Mouse (Mus musculus) kidney, postnatal 14 days (tissue): ENCODE measurements at regions not wholly inside any gene's neighbourhood (a gene's known extent, or its start where the extent isn't known, plus 50 kb on each side); places are given as distances from the start of the nearest gene placed in this dataset.
"Not testable (repeated sequence)": the region's sequence is repeated elsewhere in the genome, so short reads cannot be mapped to it uniquely, and the experiment has no call there.

Experiments
- DNase-seq: peaks from one replicate; pipeline ENCODE4 v3.0.0; 2022; ENCODE audit warnings: mixed read lengths

DNA sequence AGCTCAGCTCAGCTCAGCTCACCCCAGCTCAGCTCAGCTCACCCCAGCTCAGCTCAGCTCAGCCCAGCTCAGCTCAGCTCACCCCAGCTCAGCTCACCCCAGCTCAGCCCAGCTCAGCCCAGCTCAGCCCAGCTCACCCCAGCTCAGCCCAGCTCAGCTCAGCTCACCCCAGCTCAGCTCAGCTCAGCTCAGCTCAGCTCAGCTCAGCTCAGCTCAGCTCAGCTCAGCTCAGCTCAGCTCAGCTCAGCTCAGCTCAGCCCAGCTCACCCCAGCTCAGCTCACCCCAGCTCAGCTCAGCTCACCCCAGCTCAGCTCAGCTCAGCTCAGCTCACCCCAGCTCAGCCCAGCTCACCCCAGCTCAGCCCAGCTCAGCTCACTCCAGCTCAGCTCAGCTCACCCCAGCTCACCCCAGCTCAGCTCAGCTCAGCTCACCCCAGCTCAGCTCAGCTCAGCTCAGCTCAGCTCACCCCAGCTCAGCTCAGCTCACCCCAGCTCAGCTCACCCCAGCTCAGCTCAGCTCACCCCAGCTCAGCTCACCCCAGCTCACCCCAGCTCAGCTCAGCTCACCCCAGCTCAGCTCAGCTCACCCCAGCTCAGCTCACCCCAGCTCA is 64.6 kb upstream of the Adam6b start:
- DNase-seq: not testable (repeated sequence)

DNA sequence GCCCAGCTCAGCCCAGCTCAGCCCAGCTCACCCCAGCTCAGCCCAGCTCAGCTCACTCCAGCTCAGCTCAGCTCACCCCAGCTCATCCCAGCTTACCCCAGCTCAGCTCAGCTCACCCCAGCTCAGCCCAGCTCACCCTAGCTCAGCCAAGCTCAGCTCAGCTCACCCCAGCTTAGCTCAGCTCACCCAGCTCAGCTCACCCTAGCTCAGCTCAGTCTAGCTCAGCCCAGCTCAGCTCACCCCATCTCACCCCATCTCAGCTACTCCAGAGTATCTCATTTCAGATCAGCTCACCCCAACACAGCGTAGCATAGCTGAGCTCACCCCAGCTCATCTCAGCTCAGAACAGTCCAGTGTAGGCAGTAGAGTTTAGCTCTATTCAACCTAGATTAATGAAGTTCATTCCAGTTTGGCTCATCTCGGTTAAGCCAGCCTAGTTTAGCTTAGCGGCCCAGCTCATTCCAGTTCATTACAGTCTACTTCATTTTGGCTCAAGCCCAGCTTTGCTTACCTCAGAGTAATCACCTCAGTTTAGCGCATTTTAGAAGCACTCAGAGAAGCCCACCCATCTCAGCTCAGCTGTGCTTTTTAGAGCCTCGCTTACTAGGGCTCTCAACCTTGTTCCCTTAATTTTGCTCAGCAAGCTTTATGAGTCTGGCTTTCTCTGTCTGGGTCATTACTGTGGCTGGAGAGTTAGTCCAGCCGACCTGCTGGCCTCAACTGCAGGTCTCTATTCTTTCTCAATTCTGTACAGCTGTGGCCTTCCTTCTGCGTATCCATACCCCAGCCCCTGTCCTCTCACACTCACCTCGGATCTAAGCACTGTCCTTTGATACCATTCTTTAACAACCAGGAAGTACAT is 63.9 kb upstream of the Adam6b start:
- no peak for DNase-seq

DNA sequence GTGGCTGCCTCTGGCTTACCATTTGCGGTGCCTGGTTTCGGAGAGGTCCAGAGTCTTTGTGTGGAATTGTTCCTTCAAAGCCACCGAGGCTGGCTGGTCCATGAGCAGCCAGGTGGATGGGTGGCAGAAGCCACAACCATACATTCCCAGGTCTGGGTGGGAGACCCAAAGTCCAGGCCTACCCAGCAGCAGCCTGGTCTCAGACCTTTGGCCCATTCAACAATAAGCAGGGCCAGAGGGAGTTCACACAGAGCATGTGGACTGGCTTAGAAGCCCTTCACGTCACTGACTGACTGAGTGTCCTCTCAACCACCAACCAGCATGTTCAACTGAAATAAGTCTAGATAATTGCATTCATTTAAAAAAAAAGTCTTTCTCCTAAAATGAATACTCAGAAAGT is 62.7 kb upstream of the Adam6b start:
- DNase-seq: no peak

DNA sequence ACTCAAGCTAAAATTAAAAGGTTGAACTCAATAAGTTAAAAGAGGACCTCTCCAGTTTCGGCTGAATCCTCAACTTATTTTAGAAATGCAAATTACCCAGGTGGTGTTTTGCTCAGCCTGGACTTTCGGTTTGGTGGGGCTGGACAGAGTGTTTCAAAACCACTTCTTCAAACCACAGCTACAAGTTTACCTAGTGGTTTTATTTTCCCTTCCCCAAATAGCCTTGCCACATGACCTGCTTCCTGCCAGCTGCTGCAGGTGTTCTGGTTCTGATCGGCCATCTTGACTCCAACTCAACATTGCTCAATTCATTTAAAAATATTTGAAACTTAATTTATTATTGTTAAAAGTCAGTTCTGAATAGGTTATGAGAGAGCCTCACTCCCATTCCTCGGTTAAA is 62.0 kb upstream of the Adam6b start:
- DNase-seq: no peak

DNA sequence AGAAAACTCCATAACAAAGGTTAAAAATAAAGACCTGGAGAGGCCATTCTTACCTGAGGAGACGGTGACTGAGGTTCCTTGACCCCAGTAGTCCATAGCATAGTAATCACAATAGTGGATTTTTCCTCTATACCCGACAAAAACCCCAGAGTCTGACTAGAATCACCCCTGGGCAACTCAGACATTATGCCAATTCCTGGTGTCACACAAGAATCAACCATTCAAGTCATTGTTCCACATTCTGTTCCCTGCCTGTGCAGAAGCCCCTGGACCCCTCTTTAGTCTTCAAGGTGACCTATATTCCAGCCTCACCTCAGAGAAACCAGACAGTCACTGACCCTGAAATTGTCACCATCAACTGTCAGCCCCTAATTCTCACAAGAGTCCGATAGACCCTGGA is 60.9 kb upstream of the Adam6b start:
- DNase-seq: no peak

DNA sequence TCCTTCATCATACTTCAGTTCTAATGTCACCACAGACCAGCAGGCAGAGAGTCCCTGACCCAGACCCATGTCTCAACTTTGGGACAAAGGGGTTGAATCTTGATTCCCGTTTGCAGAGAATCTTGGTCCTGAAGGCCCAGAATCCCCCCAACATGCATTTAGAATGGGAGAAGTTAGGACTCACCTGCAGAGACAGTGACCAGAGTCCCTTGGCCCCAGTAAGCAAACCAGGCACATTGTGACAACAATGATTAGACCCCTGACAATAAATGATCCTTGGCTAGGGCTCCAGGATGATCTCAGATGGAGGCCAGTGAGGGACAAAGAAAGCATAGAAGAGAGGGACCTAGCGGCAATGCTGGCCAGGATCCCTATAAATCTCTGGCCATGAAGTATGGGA is 60.4 kb upstream of the Adam6b start:
- DNase-seq: no peak

DNA sequence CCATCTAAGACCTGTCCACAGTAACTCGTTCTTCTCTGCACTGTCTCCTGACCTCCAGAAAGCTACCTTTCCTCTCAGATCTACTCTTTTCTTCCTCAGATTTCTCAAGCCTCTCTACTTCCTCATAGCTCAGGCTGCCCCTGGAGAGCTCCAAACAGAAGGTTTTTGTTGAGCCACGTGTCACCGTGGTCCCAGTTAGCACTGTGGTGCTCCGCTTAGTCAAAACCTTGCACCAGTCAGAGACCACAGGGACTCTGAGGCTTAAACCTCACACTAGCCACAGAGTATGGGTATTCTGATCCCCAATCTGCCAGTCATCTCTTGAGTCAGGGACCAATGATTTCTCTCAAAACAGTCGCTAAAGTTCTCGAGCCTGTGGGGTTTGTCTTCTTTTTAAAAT is 59.0 kb upstream of the Adam6b start:
- DNase-seq: no peak
